Comparison of ENCODE assay signal across 8 mouse cellular contexts in the genomic region with DNA sequence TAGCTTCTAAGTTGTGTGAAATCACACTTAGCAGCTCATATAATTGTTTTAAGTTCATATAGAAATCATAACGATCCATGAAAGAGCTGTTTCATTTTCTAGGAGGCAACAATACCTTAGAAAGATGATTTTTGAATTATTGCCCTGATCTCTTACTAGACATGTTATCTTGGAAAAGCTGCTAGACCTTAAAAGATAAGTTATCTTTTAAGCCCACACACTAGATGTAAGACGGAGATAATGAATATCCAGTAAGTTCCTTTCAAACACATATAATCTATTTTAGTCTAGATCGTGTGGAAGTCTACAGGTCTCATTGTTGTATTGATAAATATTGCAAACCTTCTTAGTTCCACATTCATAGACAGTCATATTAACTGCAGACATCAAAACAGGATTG. TPM values are rescaled to one million over a fixed set of nuclear protein-coding genes. Genes with fewer than 3 reads are reported as not detected.
DNase-seq lines count a peak whose midpoint lies in the region; ATAC-seq and TF ChIP-seq lines count a peak whose summit lies in the region.

No protein-coding gene starts in this region.

- no peak for TF ChIP-seq CTCF in lung, embryonic 14.5 days (IDR thresholded peaks at IDR 0.05; ENCODE audit: low read depth)

- H3K9me3 ChIP-seq in lung, embryonic 14.5 days (ENCODE audit: low read depth, low read length), result no peaks in the 10 kb centered on the region
- no peaks in the 10 kb centered on the region for H3K9me3 ChIP-seq in embryonic facial prominence, embryonic 15.5 days (replicated peaks)
- H3K9me3 ChIP-seq in limb, embryonic 11.5 days (ENCODE audit: control insufficient read depth, low read length), result no peaks in the 10 kb centered on the region
- no peaks in the 10 kb centered on the region for H3K9me3 ChIP-seq in neural tube, embryonic 15.5 days (replicated peaks)

- no peak overlapping the region for H3K27ac ChIP-seq in lung, embryonic 14.5 days (ENCODE audit: low read depth)
- H3K27ac ChIP-seq in embryonic facial prominence, embryonic 15.5 days (replicated peaks), result no peak overlapping the region
- H3K27ac ChIP-seq in limb, embryonic 11.5 days (replicated peaks; ENCODE audit: low read depth, low read length), result no peak overlapping the region
- H3K27ac ChIP-seq in neural tube, embryonic 15.5 days (replicated peaks), result no peak overlapping the region

- H3K36me3 ChIP-seq in lung, embryonic 14.5 days (ENCODE audit: insufficient read depth), result peaks cover 15% of the 10 kb centered on the region
- no peaks in the 10 kb centered on the region for H3K36me3 ChIP-seq in embryonic facial prominence, embryonic 15.5 days
- H3K36me3 ChIP-seq in limb, embryonic 11.5 days (ENCODE audit: control insufficient read depth, insufficient read depth, low read length), result no peaks in the 10 kb centered on the region
- H3K36me3 ChIP-seq in neural tube, embryonic 15.5 days, result peaks cover 7% of the 10 kb centered on the region; the same call in 1 of the 2 replicates

- 60% methylated on average over 3 of the region's 3 CpGs for WGBS in lung, embryonic 14.5 days
- 75% methylated on average over 3 of the region's 3 CpGs for WGBS in embryonic facial prominence, embryonic 15.5 days
- WGBS in limb, embryonic 11.5 days, result 85% methylated on average over 3 of the region's 3 CpGs
- 83% methylated on average over 3 of the region's 3 CpGs for WGBS in neural tube, embryonic 15.5 days

- no peak for ATAC-seq in lung, embryonic 14.5 days (ENCODE audit: insufficient read depth)
- no peak for ATAC-seq in embryonic facial prominence, embryonic 15.5 days (ENCODE audit: insufficient number of reproducible peaks, low FRiP score, low TSS enrichment, low read depth)
- ATAC-seq in limb, embryonic 11.5 days (ENCODE audit: insufficient number of reproducible peaks, low FRiP score, low TSS enrichment, low read depth), result no peak
- no peak for ATAC-seq in neural tube, embryonic 15.5 days (ENCODE audit: low FRiP score)

- peaks cover 3% of the 10 kb centered on the region; the same call in 1 of the 2 replicates for H3K4me1 ChIP-seq in lung, embryonic 14.5 days (ENCODE audit: insufficient read depth)
- peaks cover 7% of the 10 kb centered on the region; the same call in 1 of the 2 replicates for H3K4me1 ChIP-seq in embryonic facial prominence, embryonic 15.5 days
- peaks cover 2% of the 10 kb centered on the region; the same call in 1 of the 2 replicates for H3K4me1 ChIP-seq in limb, embryonic 11.5 days (ENCODE audit: control insufficient read depth, insufficient read depth, low read length)
- peaks cover 27% of the 10 kb centered on the region for H3K4me1 ChIP-seq in neural tube, embryonic 15.5 days

- H3K4me2 ChIP-seq in lung, embryonic 14.5 days, result peak overlapping the region; percentile 77
- peak overlapping the region; percentile 46 for H3K4me2 ChIP-seq in embryonic facial prominence, embryonic 15.5 days (replicated peaks)
- peak overlapping the region; percentile 40; the same call in 1 of the 2 replicates for H3K4me2 ChIP-seq in limb, embryonic 11.5 days (ENCODE audit: low read depth, severe bottlenecking)
- H3K4me2 ChIP-seq in neural tube, embryonic 15.5 days, result peak overlapping the region; percentile 80

- H3K4me3 ChIP-seq in lung, embryonic 14.5 days (ENCODE audit: low read depth, low read length), result peak overlapping the region; percentile 63
- peak overlapping the region; percentile 31 for H3K4me3 ChIP-seq in embryonic facial prominence, embryonic 15.5 days (replicated peaks)
- peak overlapping the region; percentile 20; the same call in 1 of the 2 replicates for H3K4me3 ChIP-seq in limb, embryonic 11.5 days (ENCODE audit: low read depth, low read length)
- H3K4me3 ChIP-seq in neural tube, embryonic 15.5 days (replicated peaks), result peak overlapping the region; percentile 27

- no peak for DNase-seq in lung, embryonic 14.5 days
- no peak for DNase-seq in lung, adult 18-20 months
- no peak for DNase-seq in limb, embryonic 11.5 days (ENCODE audit: low spot score)
- DNase-seq in B cell, adult 2 months, result no peak
- DNase-seq in gastrocnemius, postnatal 4 days (ENCODE audit: low spot score in 2 of 2), result no peak
- DNase-seq in adrenal gland, adult 8-10 months, result no peak

- H3K9ac ChIP-seq in lung, embryonic 14.5 days, result peak overlapping the region; percentile 57
- H3K9ac ChIP-seq in embryonic facial prominence, embryonic 15.5 days, result no peak overlapping the region
- H3K9ac ChIP-seq in limb, embryonic 11.5 days (ENCODE audit: low read length), result no peak overlapping the region
- H3K9ac ChIP-seq in neural tube, embryonic 15.5 days (replicated peaks), result peak overlapping the region; percentile 34; the same call in 1 of the 2 replicates

- no peaks in the 10 kb centered on the region for H3K27me3 ChIP-seq in lung, embryonic 14.5 days (ENCODE audit: insufficient read depth, low read length)
- H3K27me3 ChIP-seq in embryonic facial prominence, embryonic 15.5 days, result no peaks in the 10 kb centered on the region
- no peaks in the 10 kb centered on the region for H3K27me3 ChIP-seq in limb, embryonic 11.5 days (ENCODE audit: control insufficient read depth, insufficient read depth, low read length)
- H3K27me3 ChIP-seq in neural tube, embryonic 15.5 days (replicated peaks), result no peaks in the 10 kb centered on the region

RNA-seq across cellular contexts. Expression of gene Trappc13, which starts 1.4 kb away (rescaled TPM):
- 65.5 and 66.5 TPM in 2 replicates for polyA plus RNA-seq in lung, embryonic 14.5 days (2014; fragmentation: Nextera tagmentation; extraction: Ambion mirVana)
- 55.0 and 55.9 TPM in 2 replicates for polyA plus RNA-seq in embryonic facial prominence, embryonic 15.5 days (2015; fragmentation: Nextera tagmentation; extraction: Ambion mirVana)
- 63.6 and 76.9 TPM in 2 replicates for polyA plus RNA-seq in limb, embryonic 11.5 days (2014; fragmentation: Nextera tagmentation; extraction: Ambion mirVana)
- 61.6 and 61.7 TPM in 2 replicates for polyA plus RNA-seq in neural tube, embryonic 15.5 days (2015; fragmentation: Nextera tagmentation; extraction: Ambion mirVana)
- total RNA-seq in gastrocnemius, postnatal 4 days (2021), result 10 to 100 TPM; 35.1 to 39.7 TPM
- total RNA-seq in adrenal gland, adult 8-10 months (2022), result 10 to 100 TPM; 60.2 to 76.6 (median 62.1) TPM

RNA-seq across cellular contexts. Expression of gene Trim23, which starts 1.7 kb away (rescaled TPM):
- polyA plus RNA-seq in lung, embryonic 14.5 days (2014; fragmentation: Nextera tagmentation; extraction: Ambion mirVana), result 19.2 TPM in 2 replicates
- polyA plus RNA-seq in embryonic facial prominence, embryonic 15.5 days (2015; fragmentation: Nextera tagmentation; extraction: Ambion mirVana), result 19.3 and 20.9 TPM in 2 replicates
- polyA plus RNA-seq in limb, embryonic 11.5 days (2014; fragmentation: Nextera tagmentation; extraction: Ambion mirVana), result 22.8 and 23.5 TPM in 2 replicates
- polyA plus RNA-seq in neural tube, embryonic 15.5 days (2015; fragmentation: Nextera tagmentation; extraction: Ambion mirVana), result 30.7 and 30.8 TPM in 2 replicates
- 10 to 100 TPM; 19.7 to 23.0 TPM for total RNA-seq in gastrocnemius, postnatal 4 days (2021)
- 10 to 100 TPM; 19.9 to 23.3 (median 22.0) TPM for total RNA-seq in adrenal gland, adult 8-10 months (2022)

RNA-seq across cellular contexts. Expression of gene Cenpk, which starts 51.5 kb away (rescaled TPM):
- polyA plus RNA-seq in lung, embryonic 14.5 days (2014; fragmentation: Nextera tagmentation; extraction: Ambion mirVana), result 78.6 and 89.4 TPM in 2 replicates
- 45.1 and 53.4 TPM in 2 replicates for polyA plus RNA-seq in embryonic facial prominence, embryonic 15.5 days (2015; fragmentation: Nextera tagmentation; extraction: Ambion mirVana)
- polyA plus RNA-seq in limb, embryonic 11.5 days (2014; fragmentation: Nextera tagmentation; extraction: Ambion mirVana), result 86.4 and 101 TPM in 2 replicates
- 10.6 and 22.3 TPM in 2 replicates for polyA plus RNA-seq in neural tube, embryonic 15.5 days (2015; fragmentation: Nextera tagmentation; extraction: Ambion mirVana)
- total RNA-seq in gastrocnemius, postnatal 4 days (2021), result 10 to 100 TPM in 1 of 2 experiments, 1 to 10 TPM in 1; 6.5 to 10.2 TPM
- total RNA-seq in adrenal gland, adult 8-10 months (2022), result 1 to 10 TPM in 3 of 4 experiments, under 1 TPM in 1; 0.80 to 2.4 (median 1.4) TPM

RNA-seq across cellular contexts. Expression of gene Ppwd1, which starts 51.8 kb away (rescaled TPM):
- 17.8 and 17.9 TPM in 2 replicates for polyA plus RNA-seq in lung, embryonic 14.5 days (2014; fragmentation: Nextera tagmentation; extraction: Ambion mirVana)
- 14.7 TPM in 2 replicates for polyA plus RNA-seq in embryonic facial prominence, embryonic 15.5 days (2015; fragmentation: Nextera tagmentation; extraction: Ambion mirVana)
- 21.2 and 21.3 TPM in 2 replicates for polyA plus RNA-seq in limb, embryonic 11.5 days (2014; fragmentation: Nextera tagmentation; extraction: Ambion mirVana)
- 6.8 and 8.6 TPM in 2 replicates for polyA plus RNA-seq in neural tube, embryonic 15.5 days (2015; fragmentation: Nextera tagmentation; extraction: Ambion mirVana)
- total RNA-seq in gastrocnemius, postnatal 4 days (2021), result 10 to 100 TPM; 11.5 to 13.8 TPM
- total RNA-seq in adrenal gland, adult 8-10 months (2022), result 10 to 100 TPM; 12.2 to 15.9 (median 13.9) TPM

Comparison
In these comparisons a context has a peak if more than half of its experiments do, and no peak if none do; other contexts are left out.
1. H3K9ac ChIP-seq: peak in lung, embryonic 14.5 days (single experiment) and neural tube, embryonic 15.5 days (single experiment); none in embryonic facial prominence, embryonic 15.5 days (single experiment) and limb, embryonic 11.5 days (single experiment).
2. Peak in every context shown above with its lines, with median percentiles within 50 percentile points of each other: H3K4me2 ChIP-seq and H3K4me3 ChIP-seq.